Mouse (Mus musculus): ENCODE measurements around the gene BC051019. TPM values are rescaled to one million over a fixed set of nuclear protein-coding genes. Genes with fewer than 3 reads are reported as not detected.

Gene BC051019
- polyA plus RNA-seq, 1 experiment from 2014 or later, result not detected

DNA sequence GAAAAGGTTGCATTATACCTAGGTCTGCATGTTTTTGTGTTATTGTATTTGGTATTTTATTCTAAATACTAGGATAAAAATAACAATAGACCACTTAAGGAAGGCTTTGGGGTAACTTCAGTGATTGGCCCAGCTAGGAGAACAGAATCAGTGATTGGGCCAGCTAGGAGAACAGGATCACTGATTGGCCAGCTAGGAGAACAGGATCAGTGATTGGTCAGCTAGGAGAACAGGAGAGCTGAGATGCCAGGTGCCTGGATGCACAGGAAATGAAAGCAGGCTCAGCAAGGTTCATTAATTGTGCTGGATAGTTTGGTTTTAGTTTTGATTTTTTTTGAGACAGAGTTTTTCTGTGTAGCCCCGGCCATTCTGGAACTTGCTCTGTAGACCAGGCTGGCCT is 42.8 kb downstream of the BC051019 start:
- ATAC-seq (replicated peaks; ENCODE audit: insufficient number of reproducible peaks, low FRiP score, low TSS enrichment), result no peak
- Histone ChIP-seq H3K27me3 (ENCODE audit: control insufficient read depth, insufficient read depth, low read length) (no peaks in the 10 kb centered on the region), H3K4me2 (no peak overlapping the region), H3K27ac (ENCODE audit: low read depth, low read length) (no peak overlapping the region), H3K4me1 (ENCODE audit: control insufficient read depth, insufficient read depth, low read length) (no peaks in the 10 kb centered on the region), H3K9me3 (replicated peaks; ENCODE audit: control insufficient read depth, low read length) (no peaks in the 10 kb centered on the region), H3K4me3 (ENCODE audit: low read depth, low read length) (no peak overlapping the region), H3K9ac (ENCODE audit: low read depth, low read length) (no peak overlapping the region), H3K36me3 (ENCODE audit: control insufficient read depth, insufficient read depth, low read length) (no peaks in the 10 kb centered on the region)
- WGBS (ENCODE audit: insufficient replicate concordance), result 97% methylated on average over 1 of the region's 1 CpGs

GRCm38 (mm10) chr7:109680284-109680683 is 43.4 kb downstream of the BC051019 start:
- ATAC-seq (replicated peaks; ENCODE audit: insufficient number of reproducible peaks, low FRiP score, low TSS enrichment), result no peak
- Histone ChIP-seq H3K4me3 (ENCODE audit: low read depth, low read length) (no peak overlapping the region), H3K4me2 (no peak overlapping the region), H3K27me3 (ENCODE audit: control insufficient read depth, insufficient read depth, low read length) (no peaks in the 10 kb centered on the region), H3K27ac (ENCODE audit: low read depth, low read length) (no peak overlapping the region), H3K9ac (ENCODE audit: low read depth, low read length) (no peak overlapping the region), H3K9me3 (replicated peaks; ENCODE audit: control insufficient read depth, low read length) (no peaks in the 10 kb centered on the region), H3K36me3 (ENCODE audit: control insufficient read depth, insufficient read depth, low read length) (no peaks in the 10 kb centered on the region), H3K4me1 (ENCODE audit: control insufficient read depth, insufficient read depth, low read length) (no peaks in the 10 kb centered on the region)
- 84% methylated on average over 2 of the region's 2 CpGs for WGBS (ENCODE audit: insufficient replicate concordance)

DNA sequence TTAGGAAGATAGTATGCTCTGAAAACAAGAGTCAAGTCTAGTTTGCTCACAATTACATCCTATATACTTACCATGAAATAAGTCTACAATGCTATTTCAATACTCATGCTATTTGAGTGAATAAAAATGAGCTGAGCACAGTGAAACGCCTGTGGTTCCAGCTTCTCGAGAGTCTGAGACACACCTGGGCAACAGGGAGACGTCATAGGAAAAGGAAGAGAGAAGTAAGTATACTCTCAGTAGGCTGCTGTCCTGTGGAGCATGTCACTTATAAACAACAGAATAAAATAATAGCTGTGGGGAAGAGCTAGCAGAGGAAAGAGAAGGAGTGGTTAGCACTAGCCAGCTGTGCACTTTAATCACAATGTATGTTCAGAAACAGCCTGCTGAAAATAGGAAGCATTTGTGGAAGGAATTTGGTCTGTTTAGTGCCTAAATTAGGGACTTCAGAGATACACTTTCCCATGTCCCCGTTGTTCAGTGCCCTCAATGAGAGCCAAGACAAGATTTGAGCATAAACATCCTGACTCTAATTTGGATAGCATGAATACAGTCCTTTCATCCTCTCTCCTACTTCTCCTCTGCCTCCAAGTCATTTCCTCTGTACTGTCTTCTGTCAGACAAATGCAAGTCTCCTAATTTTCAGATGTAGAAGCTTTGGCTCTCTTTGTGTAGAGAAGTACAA is 48.6 kb downstream of the BC051019 start:
- H3K9ac ChIP-seq (ENCODE audit: low read depth, low read length), result no peak overlapping the region
- H3K4me3 ChIP-seq (ENCODE audit: low read depth, low read length), result no peak overlapping the region
- no peaks in the 10 kb centered on the region for H3K36me3 ChIP-seq (ENCODE audit: control insufficient read depth, insufficient read depth, low read length)
- H3K9me3 ChIP-seq (replicated peaks; ENCODE audit: control insufficient read depth, low read length), result no peaks in the 10 kb centered on the region
- peaks cover 11% of the 10 kb centered on the region for H3K4me1 ChIP-seq (ENCODE audit: control insufficient read depth, insufficient read depth, low read length)
- H3K4me2 ChIP-seq, result no peak overlapping the region
- 72% methylated on average over 4 of the region's 4 CpGs for WGBS (ENCODE audit: insufficient replicate concordance)
- ATAC-seq (replicated peaks; ENCODE audit: insufficient number of reproducible peaks, low FRiP score, low TSS enrichment), result no peak
- no peak overlapping the region for H3K27ac ChIP-seq (ENCODE audit: low read depth, low read length)
- H3K27me3 ChIP-seq (ENCODE audit: control insufficient read depth, insufficient read depth, low read length), result no peaks in the 10 kb centered on the region

DNA sequence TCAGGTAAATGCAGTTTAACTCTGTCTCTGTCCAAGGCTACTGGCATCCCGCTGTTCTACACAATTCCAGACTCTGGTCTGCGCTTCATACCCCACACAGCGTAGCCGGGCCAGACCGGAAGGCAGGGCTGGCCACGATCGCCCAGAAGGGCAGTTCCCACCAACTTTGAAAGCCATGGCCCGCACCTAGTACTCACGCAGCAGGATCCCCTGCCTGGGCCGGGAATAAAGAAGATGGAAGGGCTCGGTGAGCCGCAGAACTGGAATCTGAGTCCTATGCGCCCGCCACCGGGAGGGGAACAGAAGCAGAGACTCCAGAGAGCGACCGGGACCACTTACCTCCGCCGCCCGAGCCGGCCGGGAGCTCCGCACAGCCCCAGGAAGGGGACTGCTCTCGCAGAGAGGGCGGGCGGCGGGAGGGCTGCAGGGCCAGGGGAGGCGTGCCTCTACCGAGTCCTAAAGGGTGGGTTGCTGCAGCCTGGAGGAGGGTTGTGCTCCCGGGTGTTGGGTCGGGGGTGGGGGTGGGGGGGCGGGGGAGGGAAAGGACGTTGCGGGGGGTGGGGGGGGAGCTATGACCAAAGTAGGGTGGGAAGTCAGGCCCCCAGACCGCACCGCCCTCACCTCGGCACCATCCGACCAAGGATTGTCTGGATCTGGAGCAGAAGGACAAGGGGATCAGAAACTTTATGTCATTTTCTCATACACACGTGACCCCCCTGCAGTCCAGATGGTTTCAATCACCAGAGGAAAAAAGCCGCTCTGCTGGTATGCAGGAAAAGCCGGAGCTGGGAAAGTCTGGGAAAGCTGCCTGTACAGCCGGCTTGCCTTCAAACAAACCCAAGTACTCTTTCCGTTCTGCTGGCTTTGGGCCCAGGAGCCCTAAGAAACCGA is 51.8 kb downstream of the BC051019 start:
- H3K4me1 ChIP-seq (ENCODE audit: control insufficient read depth, insufficient read depth, low read length), result peaks cover 18% of the 10 kb centered on the region
- WGBS (ENCODE audit: insufficient replicate concordance), result under 1% methylated on average over 37 of the region's 44 CpGs
- ATAC-seq (replicated peaks; ENCODE audit: insufficient number of reproducible peaks, low FRiP score, low TSS enrichment), result peak; percentile 91

DNA sequence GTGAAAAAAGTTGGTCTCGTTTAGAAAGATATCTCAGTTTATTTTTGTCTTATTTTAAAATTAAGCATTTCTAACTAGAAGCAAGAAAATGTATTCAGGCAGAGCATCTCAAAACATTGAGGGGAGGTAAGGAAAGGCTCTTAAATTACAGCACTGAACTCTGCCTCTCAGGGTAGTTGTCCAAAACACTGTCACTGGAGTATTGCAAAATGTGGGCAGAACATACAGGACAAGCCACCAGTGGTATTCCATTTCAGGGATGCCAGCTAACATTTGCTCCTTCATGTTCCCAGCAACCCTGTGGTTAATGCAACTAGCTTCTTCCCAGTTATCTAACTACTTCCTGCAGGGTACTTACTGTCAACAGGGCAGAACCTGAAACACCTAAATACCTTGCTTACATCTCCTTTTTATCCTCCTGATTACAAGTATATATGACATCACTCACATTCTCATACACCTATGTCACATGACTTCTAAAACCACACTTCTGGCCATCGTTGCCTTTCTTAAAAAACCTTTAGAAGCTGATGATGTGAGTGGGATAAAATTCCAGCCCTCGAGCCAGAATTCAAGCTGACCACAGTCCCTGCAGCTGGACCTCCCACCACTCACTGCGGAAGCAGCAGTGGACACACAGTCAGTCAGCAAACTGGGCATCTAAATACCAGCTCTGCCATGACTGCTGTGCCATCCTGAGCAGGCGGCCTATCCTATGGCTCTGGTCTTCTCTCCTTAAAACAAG is 54.1 kb downstream of the BC051019 start:
- Histone ChIP-seq H3K27me3 (ENCODE audit: control insufficient read depth, insufficient read depth, low read length) (no peaks in the 10 kb centered on the region), H3K4me3 (ENCODE audit: low read depth, low read length) (no peak overlapping the region), H3K4me2 (peak overlapping the region; percentile 45), H3K36me3 (ENCODE audit: control insufficient read depth, insufficient read depth, low read length) (no peaks in the 10 kb centered on the region), H3K9me3 (replicated peaks; ENCODE audit: control insufficient read depth, low read length) (no peaks in the 10 kb centered on the region), H3K27ac (ENCODE audit: low read depth, low read length) (no peak overlapping the region), H3K4me1 (ENCODE audit: control insufficient read depth, insufficient read depth, low read length) (peaks cover 18% of the 10 kb centered on the region), H3K9ac (ENCODE audit: low read depth, low read length) (no peak overlapping the region)
- WGBS (ENCODE audit: insufficient replicate concordance), result 66% methylated on average over 5 of the region's 5 CpGs
- ATAC-seq (replicated peaks; ENCODE audit: insufficient number of reproducible peaks, low FRiP score, low TSS enrichment), result no peak

More for the DNA sequence above, 51.8 kb downstream of the BC051019 start:
- H3K36me3 ChIP-seq (ENCODE audit: control insufficient read depth, insufficient read depth, low read length), result no peaks in the 10 kb centered on the region
- no peaks in the 10 kb centered on the region for H3K27me3 ChIP-seq (ENCODE audit: control insufficient read depth, insufficient read depth, low read length)
- H3K4me3 ChIP-seq (ENCODE audit: low read depth, low read length), result peak overlapping the region; percentile 52
- H3K9me3 ChIP-seq (replicated peaks; ENCODE audit: control insufficient read depth, low read length), result no peaks in the 10 kb centered on the region
- peak overlapping the region; percentile 63 for H3K4me2 ChIP-seq
- H3K27ac ChIP-seq (ENCODE audit: low read depth, low read length), result peak overlapping the region; percentile 90
- H3K9ac ChIP-seq (ENCODE audit: low read depth, low read length), result peak overlapping the region; percentile 79

GRCm38 (mm10) chr7:109666664-109667063 is 57.0 kb downstream of the BC051019 start:
- H3K27me3 ChIP-seq (ENCODE audit: control insufficient read depth, insufficient read depth, low read length), result no peaks in the 10 kb centered on the region
- H3K4me1 ChIP-seq (ENCODE audit: control insufficient read depth, insufficient read depth, low read length), result peaks cover 9% of the 10 kb centered on the region
- H3K9me3 ChIP-seq (replicated peaks; ENCODE audit: control insufficient read depth, low read length), result no peaks in the 10 kb centered on the region
- no peak overlapping the region for H3K9ac ChIP-seq (ENCODE audit: low read depth, low read length)
- no peak overlapping the region for H3K4me2 ChIP-seq
- 81% methylated on average over 5 of the region's 5 CpGs for WGBS (ENCODE audit: insufficient replicate concordance)
- ATAC-seq (replicated peaks; ENCODE audit: insufficient number of reproducible peaks, low FRiP score, low TSS enrichment), result no peak
- no peak overlapping the region for H3K27ac ChIP-seq (ENCODE audit: low read depth, low read length)
- H3K4me3 ChIP-seq (ENCODE audit: low read depth, low read length), result no peak overlapping the region
- no peaks in the 10 kb centered on the region for H3K36me3 ChIP-seq (ENCODE audit: control insufficient read depth, insufficient read depth, low read length)

GRCm38 (mm10) chr7:109662626-109663025 is 61.0 kb downstream of the BC051019 start:
- H3K4me2 ChIP-seq, result no peak overlapping the region

More at GRCm38 (mm10) chr7:109662626-109663025, 61.0 kb downstream of the BC051019 start:
- Histone ChIP-seq H3K9me3 (replicated peaks; ENCODE audit: control insufficient read depth, low read length) (no peaks in the 10 kb centered on the region), H3K4me3 (ENCODE audit: low read depth, low read length) (no peak overlapping the region), H3K27ac (ENCODE audit: low read depth, low read length) (no peak overlapping the region), H3K27me3 (ENCODE audit: control insufficient read depth, insufficient read depth, low read length) (no peaks in the 10 kb centered on the region), H3K4me1 (ENCODE audit: control insufficient read depth, insufficient read depth, low read length) (no peaks in the 10 kb centered on the region; the same call in 1 of the 2 replicates), H3K9ac (ENCODE audit: low read depth, low read length) (no peak overlapping the region), H3K36me3 (ENCODE audit: control insufficient read depth, insufficient read depth, low read length) (no peaks in the 10 kb centered on the region)
- ATAC-seq (replicated peaks; ENCODE audit: insufficient number of reproducible peaks, low FRiP score, low TSS enrichment), result no peak
- WGBS (ENCODE audit: insufficient replicate concordance), result 80% methylated on average over 4 of the region's 4 CpGs
